Mouse (Mus musculus): Measurements from ENCODE around the gene Tnfsf9.

Tnfsf9 gene

DNA sequence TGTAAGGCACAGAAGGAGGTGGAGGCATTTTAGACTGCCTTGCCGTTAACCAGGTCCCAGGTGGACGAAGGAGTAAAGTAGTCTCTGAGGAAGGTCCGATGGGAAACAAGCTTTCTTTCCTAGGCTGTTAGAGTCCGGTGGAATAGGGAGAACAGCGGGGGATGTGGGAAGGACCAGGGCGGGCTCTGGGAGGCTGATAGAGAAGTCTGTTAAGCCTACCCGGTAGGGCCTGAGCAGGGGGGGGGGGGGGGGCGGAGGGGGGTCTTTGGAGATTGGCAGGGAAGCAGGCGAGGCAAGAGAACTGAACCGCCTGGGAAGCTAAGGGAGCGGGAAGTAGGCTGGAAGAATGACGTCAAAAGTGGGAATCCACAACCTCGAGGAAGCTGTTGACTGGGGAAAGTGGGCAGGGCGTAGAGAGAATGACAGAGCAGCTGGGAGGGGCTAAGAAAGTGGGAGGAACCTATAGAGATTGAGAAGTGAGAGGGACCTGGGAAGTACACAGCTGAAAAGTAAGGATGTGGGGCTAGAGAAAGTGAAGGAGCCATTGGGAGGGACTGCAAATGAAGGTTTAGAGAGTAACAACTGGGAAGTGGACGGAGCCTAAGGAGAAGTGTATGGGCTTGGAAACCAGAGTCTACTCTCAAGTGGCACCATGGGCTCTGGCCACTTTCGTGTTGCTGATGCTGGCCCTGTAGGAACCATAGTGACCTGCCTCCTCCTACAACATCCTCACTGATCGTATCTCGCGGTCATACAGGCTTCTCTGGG, 9.1 kb upstream of the Tnfsf9 start:
- DNase-seq (ENCODE audit: low read depth in 2 of 2, low spot score in 2 of 2) = peak in 1 of 2 experiments; percentile 20

DNA sequence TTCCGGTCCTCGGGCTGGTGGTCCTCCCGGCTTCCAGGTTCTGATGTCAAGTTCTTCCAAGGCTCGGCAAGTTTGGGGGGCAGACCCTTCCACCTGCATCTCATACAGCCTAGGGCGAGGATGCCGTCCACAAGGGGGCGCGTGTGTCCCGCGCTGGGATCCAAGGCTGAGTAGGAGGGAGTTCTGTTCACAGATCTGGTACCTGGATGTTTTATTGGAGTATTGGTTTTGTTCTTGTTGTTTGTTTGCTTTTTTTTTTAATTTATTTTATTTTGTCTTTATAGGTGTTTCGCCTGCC, 8.6 kb upstream of the Tnfsf9 start:
- DNase-seq (ENCODE audit: low read depth in 2 of 2, low spot score in 2 of 2) = peak; percentile 83 to 88

DNA sequence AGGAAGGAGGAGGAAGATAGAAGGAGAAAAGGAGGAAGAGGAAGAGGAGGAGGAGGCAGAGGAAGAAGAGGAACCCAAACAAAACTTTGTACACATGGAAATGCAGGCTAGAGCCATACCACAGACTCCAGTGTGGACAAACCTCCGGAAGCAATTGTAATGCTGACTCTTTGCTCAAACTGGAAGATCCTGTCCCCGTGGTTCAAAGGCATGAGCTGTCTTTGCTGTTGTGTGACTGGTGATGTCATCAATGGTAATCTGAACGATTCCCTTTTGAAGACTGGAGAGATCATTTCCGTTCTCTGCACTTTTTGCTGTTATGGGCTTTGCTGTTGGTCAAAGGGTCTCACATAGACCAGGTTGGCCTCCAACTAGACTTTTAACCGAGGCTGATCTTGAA, 6.8 kb upstream of the Tnfsf9 start:
- DNase-seq (ENCODE audit: low read depth in 2 of 2, low spot score in 2 of 2) = no peak

DNA sequence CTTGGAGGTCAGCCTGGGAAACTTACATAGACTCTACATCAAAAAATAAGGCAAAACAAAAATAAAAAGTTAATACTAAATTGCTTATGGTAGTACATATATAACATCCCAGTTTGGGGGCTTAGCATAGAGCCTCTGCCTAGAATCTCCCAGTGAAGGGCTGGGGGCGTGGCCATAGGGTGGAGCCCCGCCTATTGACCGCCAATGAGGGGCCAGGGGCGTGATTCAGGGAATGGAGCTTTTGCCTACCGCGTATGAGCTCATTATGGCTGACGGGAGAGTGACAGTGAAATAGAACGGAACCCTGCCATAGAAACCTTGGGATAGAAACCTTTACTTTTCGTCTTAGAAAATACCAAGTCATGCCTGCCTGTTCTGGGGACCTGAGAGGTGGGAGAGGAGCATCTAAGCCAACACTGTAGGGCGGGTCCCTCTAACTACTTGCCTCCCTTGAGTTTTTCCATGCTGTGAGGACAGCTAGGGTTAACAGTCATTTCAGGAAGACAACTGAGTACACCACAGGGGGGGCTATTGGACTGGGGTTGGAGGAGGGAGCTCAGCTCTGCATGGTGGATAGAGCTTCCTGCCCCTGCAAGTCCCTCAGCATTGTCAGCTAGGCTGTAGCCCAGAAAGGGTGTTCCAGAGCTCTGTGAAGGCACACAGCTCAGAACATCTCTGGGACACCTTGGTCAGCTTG, 5.3 kb upstream of the Tnfsf9 start:
- DNase-seq (ENCODE audit: low read depth in 2 of 2, low spot score in 2 of 2) = no peak

DNA sequence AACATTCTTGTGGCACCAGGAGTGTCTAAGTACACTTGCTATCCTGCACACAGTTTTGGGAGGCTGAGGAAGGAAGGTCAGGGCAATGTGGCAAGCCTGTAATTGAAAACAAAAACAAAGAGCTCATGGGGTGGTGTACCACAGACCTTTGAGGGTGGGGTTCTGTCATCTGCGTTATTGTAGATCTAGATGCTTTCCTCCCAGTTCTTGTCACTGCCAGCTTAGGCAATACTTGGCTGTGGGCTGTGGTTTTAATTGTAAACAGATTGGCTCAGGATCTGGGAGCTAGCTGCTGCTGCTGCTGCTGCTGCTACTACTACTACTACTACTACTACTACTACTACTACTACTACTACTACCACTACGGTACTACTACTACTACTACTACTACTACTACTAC, 2.8 kb upstream of the Tnfsf9 start:
- DNase-seq (ENCODE audit: low read depth in 2 of 2, low spot score in 2 of 2) = no peak

DNA sequence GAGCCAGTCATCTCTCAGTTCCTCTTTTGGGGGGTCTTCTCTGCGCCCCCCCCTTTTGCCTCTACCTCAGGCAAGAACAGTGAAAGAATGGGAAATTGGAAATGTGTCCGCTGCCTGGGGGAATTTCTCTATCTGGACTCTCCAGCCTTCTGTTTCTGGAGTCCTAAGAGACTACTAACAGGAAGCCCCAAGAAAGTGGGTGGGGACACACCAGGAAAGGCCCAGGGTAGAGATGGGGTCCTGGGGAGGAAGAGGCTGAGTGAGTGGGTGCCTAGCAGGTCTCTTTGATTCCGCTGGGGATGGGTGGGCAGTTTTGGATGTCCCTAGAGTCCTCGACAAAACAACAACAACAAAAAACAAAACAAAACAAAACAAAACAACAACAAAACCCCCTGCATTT, 629 bp upstream of the Tnfsf9 start:
- no peak for DNase-seq (ENCODE audit: low read depth in 2 of 2, low spot score in 2 of 2)

DNA sequence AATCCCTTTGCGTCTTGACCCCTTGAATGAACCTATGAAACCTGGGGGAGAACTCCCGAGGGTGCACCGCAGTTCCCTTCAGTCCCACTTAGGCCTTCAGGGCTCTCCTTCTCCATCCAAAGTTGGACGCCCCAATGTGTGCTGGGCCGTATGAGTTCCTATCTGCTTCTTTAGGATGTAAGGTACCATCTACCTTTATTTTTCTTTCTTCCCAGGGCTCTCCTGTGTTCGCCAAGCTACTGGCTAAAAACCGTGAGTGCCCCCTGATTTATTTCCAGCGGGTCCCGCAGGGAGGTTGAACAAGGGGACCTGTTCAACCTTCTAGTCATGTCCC, 877 bp downstream of the Tnfsf9 start:
- DNase-seq (ENCODE audit: low read depth in 2 of 2, low spot score in 2 of 2) = no peak

DNA sequence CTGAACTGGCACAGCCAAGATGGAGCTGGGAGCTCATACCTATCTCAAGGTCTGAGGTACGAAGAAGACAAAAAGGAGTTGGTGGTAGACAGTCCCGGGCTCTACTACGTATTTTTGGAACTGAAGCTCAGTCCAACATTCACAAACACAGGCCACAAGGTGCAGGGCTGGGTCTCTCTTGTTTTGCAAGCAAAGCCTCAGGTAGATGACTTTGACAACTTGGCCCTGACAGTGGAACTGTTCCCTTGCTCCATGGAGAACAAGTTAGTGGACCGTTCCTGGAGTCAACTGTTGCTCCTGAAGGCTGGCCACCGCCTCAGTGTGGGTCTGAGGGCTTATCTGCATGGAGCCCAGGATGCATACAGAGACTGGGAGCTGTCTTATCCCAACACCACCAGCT, 1.9 kb downstream of the Tnfsf9 start:
- DNase-seq (ENCODE audit: low read depth in 2 of 2, low spot score in 2 of 2) = no peak

DNA sequence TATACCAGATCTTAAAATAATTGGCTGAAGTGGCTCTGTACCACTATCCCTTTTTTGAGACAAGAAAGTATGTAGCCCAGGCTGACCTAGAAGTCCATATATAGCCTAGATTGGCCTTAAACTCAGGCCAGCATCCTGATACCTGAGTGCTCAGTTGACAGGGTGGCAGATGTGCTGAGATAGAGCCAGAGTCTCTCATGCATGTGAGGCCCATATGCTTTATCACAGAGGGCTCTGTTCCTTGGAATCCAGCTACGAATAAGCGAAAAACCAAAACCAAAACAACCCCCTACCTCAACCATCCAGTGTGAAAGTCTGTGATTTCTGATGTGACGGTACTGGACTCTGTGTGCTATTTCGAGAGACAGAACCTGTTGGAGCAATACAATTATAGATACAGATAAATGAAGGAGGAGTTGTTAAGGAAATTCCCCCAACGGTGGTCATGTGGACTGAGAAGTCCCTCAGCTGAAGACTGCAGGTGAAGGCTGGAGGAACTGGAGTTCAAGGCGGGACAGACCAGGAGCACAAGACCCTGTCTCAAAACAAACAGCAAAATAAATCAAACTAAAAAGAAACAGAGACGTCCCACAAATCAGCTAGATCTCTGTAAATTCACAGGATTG, 3.0 kb downstream of the Tnfsf9 start:
- no peak for DNase-seq (ENCODE audit: low read depth in 2 of 2, low spot score in 2 of 2)

DNA sequence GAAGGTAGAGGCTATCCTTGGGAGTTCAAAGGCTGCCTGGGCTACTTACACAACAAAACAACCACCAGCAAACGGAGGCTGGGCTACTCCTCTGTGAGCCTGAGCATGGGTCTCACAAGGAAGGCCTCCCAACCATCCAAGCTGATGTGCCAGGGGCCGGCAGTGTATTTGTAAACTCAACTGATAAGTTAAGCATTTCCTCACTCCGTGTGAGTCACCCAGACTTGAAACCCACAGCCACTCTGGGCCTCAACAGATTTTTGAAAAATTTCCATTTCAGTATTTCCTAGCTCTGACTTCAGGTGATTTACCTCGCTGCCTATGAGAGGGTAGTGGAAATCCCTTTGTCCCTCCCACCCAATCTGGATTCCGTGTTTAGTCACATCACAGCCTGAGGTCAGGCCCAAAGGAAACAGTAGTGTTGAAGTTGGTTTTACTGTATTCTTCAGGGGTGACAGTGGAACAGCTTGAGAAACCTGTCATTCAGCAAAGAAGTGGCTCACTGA, 3.6 kb downstream of the Tnfsf9 start:
- no peak for DNase-seq (ENCODE audit: low read depth in 2 of 2, low spot score in 2 of 2)

DNA sequence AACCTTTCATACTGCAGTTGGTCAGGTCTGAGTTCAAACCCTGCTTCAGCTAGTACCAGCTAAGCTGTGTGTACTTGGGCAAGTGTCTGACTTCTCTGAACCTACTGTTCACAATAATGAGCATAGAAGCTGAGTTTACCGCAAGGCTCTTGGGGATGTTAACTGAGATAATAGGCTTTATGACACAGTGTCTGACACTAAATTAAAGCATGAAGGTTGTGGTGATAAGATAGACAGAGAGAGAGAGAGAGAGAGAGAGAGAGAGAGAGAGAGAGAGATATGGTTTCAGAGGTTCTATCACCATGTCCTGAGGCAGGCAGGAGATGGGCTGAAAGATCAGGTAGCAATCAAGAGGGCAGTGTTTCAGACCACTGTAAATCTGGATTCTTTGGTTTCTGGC, 4.9 kb downstream of the Tnfsf9 start:
- DNase-seq (ENCODE audit: low read depth in 2 of 2, low spot score in 2 of 2) = no peak

DNA sequence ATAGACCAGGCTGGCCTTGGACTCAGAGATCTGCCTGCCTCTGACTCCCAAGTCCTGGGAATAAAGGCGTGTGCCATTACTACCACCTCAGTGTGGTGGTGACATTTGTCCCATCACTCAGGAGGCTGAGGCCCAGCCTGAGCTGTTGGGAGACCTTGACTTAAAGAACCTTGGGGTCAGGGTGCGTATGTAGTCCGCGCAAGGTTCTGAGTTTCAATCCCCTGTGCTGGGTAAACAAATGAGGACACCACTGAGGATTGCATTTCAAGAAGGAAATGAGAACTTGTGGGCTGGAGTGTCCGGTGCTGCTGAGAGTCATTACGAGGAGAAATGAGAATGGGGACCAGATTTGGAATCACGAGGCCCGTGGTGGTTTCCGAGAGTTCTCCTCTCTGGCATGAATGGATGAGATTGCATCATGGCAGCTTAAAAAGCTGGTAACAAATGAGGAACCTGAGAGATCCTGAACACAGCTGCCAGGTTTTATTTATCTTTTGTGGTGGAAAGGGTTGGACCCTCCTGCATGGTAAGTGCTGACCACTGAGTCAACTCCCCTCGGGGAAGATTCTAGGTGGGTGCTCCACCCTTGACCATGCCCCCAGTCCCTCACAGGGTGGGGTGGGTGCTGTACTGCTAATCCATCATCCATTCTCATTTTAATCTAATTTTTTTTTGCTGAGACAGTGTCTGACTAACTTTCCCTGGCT, 7.8 kb downstream of the Tnfsf9 start:
- no peak for DNase-seq (ENCODE audit: low read depth in 2 of 2, low spot score in 2 of 2)

DNA sequence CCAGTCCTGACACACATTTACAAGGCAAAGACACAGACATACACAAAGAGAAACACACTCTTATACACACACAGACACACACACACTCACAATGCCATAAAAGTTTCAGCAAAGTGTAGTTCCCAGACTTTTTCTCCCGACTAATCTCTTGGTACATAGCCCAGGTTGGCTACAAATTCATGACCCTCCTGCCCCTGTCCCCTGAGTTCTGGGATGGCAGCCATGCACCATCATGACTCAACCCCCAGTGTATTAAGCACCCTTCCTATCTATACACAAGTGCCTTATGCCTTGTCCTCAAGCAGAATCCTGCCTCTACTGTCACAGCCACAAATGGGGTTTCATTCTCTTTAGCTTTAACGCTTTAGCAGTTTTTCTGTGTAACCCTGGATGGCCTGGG, 11.7 kb downstream of the Tnfsf9 start:
- no peak for DNase-seq (ENCODE audit: low read depth in 2 of 2, low spot score in 2 of 2)

DNA sequence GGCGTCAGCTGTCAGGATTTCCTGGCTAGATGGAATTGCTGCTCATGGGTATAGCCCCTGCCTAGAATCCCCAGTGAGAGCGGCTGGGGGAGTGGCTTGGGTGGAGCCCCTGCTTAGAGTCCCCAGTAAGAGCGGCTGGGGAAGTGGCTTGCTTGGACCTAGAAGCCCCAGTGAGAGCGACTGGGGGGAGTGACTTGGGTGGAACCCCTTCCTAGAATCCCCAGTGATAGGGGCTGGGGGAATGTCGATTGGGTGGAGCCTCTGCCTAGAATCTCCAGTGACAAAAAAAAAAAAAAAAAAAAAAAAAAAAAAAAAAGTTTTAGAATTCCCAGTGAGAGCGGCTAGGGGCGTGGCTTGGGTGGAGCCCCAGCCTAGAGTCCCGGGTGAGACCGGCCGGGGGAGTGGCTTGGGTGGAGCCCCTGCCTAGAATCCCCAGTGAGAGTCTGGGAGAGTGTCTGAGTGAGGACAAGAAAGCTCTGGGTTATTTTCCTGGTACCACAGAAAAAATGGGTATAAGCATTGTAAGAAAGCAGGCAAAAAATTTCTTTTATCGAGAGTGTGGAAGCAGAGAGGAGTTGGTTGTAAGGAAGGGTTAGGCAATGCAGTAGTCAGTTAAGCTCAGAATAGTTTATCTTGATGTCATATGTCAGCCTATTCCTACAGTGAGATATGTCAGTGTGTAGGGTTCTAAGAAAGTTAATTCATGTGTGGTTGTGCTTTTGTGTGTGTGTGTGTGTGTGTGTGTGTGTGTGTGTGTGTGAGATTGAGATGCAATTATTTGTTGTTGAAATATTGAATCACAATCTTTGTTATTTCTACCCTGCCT, 13.6 kb downstream of the Tnfsf9 start:
- no peak for DNase-seq (ENCODE audit: low read depth in 2 of 2, low spot score in 2 of 2)

DNA sequence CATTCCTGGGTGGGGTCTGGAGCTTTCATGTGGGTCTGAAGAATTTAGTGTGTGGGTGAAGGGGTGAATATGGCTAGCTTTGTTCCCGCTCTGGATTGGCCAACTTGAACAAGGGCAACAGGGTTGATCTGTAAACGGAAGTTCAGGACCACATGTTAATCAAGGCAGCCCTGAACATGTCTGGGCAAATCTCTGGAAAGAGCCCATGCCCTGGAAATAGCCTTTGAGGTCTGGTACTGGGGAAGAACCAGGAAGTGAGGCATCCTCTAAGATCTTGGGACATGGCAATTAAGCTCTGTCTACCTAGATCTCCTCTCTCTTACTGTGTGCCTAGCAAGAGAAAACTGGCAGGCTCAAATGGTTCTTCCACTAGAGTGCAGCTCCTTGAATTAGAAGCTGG, 16.7 kb downstream of the Tnfsf9 start:
- DNase-seq (ENCODE audit: low read depth in 2 of 2, low spot score in 2 of 2) = no peak

DNA sequence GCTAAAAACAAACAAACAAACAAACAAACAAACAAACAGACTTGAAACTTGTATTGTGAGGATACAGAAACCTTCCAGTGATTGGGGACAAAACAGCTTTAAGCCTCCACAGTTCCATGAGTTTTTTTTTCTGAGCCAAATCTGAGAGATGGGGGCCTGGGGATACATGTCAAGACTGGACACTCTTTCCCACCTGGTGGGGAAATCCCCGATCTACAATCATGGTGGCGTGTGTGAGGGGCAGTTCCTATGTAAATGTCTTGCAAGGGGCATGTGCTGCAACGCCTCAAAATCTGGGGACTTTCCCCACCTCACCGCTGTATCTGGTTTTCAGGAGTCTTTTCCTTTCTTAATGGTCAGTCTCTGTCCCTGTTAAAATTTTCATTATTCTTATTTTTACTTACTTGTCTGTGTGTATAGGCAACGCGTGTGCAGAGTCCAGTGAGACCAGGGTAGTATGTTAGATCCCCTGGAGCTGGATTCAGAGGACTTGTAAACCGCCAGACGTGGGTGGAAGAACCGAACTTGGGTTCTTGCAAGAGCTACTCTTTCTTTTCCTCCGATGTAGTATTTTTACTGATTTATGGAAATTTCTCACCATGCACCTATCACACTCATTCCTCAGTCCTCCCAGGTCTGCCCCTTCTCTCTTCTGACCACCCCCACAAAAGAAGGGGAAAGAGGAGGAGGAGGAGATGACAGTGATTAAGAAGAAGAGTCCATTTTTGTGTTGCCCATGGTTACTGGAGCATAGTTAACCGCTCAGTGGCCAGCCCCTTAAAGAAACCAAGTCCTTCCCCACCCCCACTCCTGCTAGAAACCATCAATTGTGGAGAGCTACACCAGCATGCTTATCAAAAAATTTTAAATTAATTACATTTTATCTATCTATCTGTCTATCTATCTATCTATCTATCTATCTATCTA, 18.3 kb downstream of the Tnfsf9 start:
- DNase-seq (ENCODE audit: low read depth in 2 of 2, low spot score in 2 of 2) = no peak

DNA sequence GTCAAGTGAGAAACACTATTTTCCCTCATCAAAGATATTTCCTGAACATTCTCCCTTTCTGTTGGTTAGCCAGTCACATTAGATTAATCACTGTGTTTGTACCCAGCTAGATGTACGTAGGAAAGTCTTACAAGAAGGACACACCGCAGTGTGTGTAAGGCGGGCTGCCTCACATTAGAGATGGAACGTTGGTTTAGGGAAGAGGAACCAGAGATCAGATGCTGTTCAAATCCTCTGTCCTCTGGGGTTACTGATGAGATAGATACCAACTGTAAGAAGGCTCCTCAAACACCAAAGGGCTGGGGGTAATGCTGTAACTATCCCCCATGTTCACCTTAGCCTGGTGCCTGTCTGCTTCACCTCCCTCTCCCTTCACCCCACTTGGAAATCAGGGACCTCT, 19.7 kb downstream of the Tnfsf9 start:
- no peak for DNase-seq (ENCODE audit: low read depth in 2 of 2, low spot score in 2 of 2)

DNA sequence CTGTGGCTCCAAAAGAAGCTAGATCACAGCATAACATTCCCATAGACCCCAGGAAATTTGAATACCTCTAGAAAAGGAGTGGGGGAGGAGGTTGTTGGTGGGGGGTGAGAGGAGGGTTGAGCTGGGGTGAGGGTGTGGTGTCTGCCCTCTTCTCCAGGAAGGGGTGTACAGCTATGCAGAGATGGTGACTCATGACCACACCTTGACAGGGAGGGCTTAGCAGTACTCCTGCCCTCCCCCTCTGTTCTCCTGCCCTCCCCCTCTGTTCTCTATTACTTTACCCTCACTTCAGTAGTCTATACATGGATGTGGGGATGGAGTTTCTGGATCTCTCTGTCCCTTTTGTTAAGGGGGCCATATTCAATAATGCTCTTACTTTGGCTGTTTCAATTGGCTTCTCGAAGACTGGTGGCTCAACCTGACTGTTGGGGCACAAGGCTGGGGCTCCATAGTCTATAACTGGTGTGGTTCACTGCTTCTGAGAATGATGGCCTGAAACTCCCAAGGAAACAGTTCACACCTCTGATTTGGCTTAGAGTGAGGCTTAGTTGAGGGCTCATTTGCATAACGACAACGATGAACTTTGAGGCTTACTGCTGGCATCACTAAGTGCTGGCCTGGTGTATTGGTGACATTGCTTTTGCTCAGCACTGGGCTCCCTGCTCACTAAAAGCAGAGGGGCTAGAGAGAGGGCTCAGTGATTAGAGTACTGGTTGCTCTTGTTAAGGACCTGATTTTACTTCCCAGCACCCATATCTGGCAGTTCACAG, 20.9 kb downstream of the Tnfsf9 start:
- DNase-seq (ENCODE audit: low read depth in 2 of 2, low spot score in 2 of 2) = no peak

DNA sequence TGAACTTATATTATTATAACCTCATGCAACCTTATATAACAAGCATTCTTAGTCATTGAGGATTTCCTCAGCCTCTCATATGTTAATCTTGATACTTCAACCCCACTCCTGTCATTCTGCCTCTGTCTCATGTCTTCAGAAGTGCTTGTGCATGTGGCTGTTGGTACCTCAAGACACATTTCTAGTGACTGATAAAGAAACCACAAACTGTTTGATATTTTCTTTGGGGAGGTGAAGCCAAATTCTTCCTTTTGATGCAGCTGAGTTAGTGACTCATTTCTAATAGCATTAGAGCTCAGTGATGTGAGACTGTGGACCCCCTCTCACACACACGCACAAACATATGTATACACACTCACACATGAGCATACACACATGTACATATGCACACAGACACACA, 26.7 kb downstream of the Tnfsf9 start:
- DNase-seq (ENCODE audit: low read depth in 2 of 2, low spot score in 2 of 2) = no peak

Measured in CD8-positive naive resting alpha-beta T cell, adult 2 months (primary cell).